Mouse (Mus musculus): ENCODE results near the gene Adh5. TPM values are rescaled to one million over a fixed set of nuclear protein-coding genes. Genes with fewer than 3 reads are reported as not detected.

Gene Adh5
- 100 to 1,000 TPM; 160 to 207 TPM for total RNA-seq (2021)
- long read RNA-seq, experiment 1, transcript Adh5-201 (9 exons, 1,604 nt), result major isoform, 169 of 215 reads
- long read RNA-seq, experiment 1, partial matches to known transcripts, result 38 of 215 reads
- long read RNA-seq, experiment 1, other reads (novel, unspliced or antisense), result 8 of 215 reads
- long read RNA-seq, experiment 2, transcript Adh5-201 (9 exons, 1,604 nt), result major isoform, 50 of 56 reads
- long read RNA-seq, experiment 2, partial matches to known transcripts, result 4 of 56 reads
- long read RNA-seq, experiment 2, other reads (novel, unspliced or antisense), result 2 of 56 reads

GRCm38 (mm10) chr3:138442612-138443464 is at the start of gene Adh5:
Gene Adh5 (plus strand): TSS chr3:138443093.
- peak; percentile 94 to 95 for DNase-seq

- DNase-seq, result no peak
These were observed 38.0 kb upstream of the Adh5 start for GRCm38 (mm10) chr3:138404872-138405271.

DNA sequence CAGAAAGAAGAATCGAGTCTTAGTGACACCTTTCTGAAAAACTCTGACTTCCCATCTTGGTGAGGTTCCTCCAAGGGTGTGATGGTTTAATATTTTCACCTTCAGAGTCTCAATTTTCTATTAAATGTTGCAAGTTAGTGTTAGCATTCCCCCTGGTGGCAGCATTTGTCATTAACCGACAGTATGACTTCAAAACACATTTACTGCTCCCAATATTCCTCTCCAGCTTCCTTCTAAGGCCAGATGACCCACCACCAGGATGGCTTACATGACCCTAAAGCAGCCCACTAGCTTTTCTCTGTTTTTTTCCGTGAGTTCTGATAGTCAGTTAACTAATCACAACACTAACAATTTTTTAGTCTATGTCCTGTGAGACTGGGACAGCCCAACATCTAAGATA is 37.6 kb upstream of the Adh5 start:
- peak; percentile 43 to 65 for DNase-seq

- no peak for DNase-seq
These were observed 37.1 kb upstream of the Adh5 start for GRCm38 (mm10) chr3:138405840-138406239.

DNA sequence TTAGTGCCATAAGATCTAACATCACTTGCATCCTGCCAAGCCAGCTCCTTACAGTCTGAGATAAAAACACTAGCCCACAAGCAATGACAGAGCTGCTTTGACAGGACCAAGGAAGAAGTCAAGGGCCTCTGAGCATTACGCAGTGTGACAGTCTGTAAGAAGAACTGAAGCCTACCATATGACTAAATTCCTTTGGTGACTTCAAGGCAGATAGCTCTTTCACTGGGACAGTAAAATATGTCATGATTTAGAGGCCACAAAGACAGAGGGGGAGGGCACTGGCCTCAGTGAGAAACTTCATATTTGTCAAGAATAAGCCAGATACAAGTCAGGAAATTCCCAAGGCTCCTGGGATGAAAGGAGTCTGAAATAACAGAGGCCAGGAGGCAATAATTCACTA is 35.0 kb upstream of the Adh5 start:
- peak; percentile 15 to 35 for DNase-seq

DNA sequence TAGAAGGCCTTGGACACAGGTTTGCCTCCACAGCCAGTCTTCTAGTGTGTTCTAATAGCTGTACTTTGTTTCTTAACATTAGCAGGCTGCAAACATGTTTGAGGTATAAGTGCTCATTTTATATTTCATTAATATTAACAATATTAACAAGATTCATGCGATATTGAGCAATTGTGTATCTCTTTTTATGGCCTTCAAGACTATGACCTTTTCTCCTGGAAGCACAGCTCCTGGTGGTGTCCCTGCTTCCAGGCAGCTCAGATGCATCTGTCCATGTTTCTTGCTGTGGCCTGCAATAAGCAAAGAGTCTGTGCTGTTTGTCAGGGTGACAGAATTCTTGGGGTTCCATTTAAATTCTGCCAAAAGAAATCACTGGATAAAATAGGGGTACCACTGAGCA is 33.3 kb upstream of the Adh5 start:
- DNase-seq, result no peak

- DNase-seq, result no peak
These were observed 32.7 kb upstream of the Adh5 start for GRCm38 (mm10) chr3:138410211-138410610.

DNA sequence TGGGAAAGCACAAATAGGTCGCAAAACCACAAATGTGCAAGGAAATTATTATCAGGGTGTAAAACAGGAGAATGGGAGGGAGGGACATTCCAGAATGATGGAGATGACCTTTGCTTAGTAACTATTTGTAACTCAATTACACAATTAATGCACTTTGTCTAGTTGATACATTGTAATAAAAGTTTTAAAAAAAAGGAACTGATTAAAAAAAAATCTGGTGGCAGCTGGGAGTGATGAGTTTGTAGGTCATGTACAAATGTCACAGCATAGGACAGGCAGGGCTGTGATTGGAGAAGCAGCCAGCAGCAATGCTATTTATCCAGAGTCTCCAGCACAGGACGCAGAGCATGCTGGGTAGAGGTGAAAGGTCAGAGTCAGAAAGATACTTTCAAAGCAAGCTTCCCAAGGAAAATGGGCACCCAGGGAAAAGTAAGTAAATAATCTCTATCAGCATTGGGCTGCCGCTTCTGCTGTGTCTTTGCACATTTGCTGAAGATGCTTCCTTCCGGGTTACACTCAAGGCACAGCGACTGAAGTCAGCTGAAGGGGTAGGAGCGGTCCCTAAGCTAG is 27.7 kb upstream of the Adh5 start, which contains the start of gene Adh4:
Gene Adh4 (plus strand): TSS at position 346 of the 570 bp plus-strand sequence.
- peak in 1 of 2 experiments; percentile 21 for DNase-seq

- DNase-seq, result no peak
These were observed 23.5 kb upstream of the Adh5 start for GRCm38 (mm10) chr3:138419369-138419768.

DNA sequence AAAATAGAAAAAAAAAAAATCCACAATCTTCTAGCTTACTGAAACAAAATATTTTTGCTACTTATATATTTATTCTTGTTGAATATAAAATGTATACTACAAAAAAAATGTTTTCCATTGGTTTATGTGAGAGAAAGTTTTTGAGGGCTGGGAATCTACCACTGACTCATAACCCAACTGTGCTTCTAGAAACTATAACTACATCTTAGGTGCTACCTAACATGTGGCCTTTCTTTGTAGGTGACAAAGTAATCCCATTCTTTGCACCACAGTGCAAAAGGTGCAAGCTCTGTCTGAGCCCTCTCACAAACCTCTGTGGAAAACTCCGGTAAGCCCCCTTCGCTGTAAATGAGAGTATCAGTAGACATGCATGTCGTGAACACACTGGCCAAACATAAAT is 22.5 kb upstream of the Adh5 start:
- no peak for DNase-seq

- DNase-seq, result no peak
These were observed 19.2 kb upstream of the Adh5 start for GRCm38 (mm10) chr3:138423664-138424063.

DNA sequence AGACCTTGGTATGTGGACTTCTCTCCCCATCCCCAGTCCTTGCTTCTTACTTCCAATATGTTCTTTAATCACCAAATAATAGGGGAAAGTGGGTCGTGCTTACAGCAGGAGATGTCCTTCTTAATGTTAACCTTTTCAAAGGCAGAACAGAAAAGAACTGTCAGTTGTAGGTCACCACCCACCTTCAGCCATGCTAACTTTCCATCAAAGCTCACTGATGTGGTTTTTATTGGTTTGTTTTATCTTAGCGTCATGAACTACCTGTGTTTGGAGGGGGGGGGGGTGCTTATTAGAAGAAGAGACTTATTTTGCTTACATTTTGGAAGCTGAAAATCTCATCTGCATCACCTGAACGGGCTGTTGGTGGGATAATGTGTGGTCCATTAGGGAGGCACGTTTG is 18.6 kb upstream of the Adh5 start:
- no peak for DNase-seq

DNA sequence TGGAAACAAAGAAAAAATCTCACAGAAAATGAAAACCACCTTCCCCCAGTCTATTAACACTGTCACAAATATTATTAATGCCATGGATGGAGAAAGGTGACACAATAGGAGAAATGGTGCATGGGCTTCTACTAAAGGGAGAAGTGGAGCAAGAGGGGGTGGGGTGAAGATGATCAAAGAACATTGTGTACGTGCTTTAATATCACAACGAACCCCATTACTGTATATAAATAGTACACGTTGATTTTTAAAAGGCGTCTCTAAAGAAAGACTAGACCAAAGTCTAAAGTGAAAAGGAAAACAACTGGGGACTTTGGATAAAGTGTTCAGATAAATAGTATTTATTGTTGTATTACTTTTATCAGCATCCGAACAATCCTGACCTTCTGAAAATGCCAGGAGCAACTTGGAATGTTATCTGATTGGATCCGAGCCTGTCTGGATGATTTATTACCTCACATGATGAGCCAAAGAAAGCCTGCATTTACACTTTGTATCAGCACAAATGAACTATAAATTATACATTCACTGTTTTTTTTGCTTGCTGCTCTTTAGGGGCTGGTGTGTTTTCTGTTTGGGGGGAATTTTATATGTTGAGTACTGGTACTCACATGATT is 12.4 kb upstream of the Adh5 start:
- no peak for DNase-seq

DNA sequence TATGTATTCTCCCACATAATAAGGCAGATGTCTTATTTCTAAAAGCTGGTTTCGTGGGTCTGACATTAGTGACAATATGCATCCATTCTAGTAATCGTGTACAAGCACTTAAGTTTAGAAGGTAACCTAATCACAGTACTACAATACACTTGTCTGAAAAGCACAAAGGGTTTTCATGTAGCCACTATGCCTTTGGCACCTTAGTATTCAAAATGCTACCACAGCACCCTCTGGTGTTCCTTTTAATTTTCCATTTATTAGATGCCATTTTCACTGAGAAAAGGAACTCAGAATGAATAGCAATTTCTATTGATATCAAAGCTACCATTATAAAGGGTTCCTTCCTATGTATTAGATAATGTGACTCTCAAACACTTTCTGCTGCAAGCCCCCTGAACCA is 11.1 kb upstream of the Adh5 start:
- no peak for DNase-seq

DNA sequence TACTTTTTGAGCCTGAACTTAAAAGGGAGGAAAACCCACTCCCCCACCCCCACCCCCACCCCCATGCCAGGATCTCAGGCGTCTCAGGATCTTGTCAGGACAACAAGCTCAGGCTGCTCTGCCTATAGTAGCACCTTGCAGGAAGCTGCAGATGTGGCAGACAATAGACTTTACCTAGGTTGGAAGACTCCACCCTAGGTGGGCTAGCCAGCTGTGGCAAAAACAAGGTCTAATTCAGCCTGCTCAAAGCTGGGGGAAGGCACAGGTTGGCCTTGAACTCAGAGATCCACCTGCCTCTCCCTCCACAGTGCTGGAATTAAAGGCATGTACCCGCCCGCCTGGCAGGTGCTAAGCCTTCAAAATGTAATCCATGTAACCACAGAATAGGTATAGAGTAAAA is 4.2 kb upstream of the Adh5 start:
- no peak for DNase-seq

- no peak for DNase-seq
These were observed 690 bp upstream of the Adh5 start for GRCm38 (mm10) chr3:138442203-138442602.

DNA sequence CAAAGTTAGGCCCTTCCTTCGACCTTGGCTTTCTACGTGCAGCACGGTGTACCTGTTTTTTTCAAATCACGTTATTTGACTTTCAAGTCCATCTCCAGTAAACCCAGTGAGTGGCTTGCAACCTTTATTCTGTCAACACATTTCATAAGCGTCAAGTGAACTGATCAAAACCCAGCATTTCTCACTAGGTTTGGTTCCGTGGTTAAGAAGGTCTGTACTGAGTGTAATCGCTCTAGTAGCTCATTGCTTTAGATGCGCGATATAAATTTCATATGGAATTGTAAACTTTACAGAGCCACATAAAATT is 525 bp downstream of the Adh5 start:
- DNase-seq, result no peak

GRCm38 (mm10) chr3:138448077-138448860 is 5.4 kb downstream of the Adh5 start:
- peak in 1 of 2 experiments; percentile 18 for DNase-seq

GRCm38 (mm10) chr3:138452169-138452568 is 9.3 kb downstream of the Adh5 start:
- DNase-seq, result no peak

DNA sequence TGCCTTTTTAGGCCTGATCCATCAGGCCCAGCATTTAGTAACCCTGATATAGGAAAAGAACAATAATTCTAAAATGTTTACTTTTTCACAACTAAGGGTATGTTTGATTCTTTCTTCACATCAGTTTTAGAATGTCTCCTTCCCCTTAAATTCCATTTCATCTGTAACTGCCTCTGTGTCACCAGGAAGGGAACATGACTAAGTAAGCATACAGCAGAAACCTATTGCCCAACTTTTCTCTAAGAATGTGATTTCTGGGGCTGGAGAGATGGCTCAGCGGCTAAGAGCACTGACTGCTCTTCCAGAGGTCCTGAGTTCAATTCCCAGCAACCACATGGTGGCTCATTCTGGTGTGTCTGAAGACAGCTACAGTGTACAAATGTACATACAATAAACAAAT is 11.3 kb downstream of the Adh5 start:
- DNase-seq, result no peak

GRCm38 (mm10) chr3:138454711-138455435 is 12.0 kb downstream of the Adh5 start:
- DNase-seq, result no peak

All from adrenal gland, postnatal 36 days (tissue).